Comparison of ENCODE assay signal across 24 mouse cellular contexts in genomic region chr4:36032039-36032438, GRCm38 (mm10).
"Had no signal": no experiment of that assay in that cellular context is flagged by ENCODE, and none has a peak within 500 bp of the region (broad histone marks: within the 10 kb centered on the region; RNA-seq: fewer than 3 reads in every experiment).

No protein-coding gene starts in this region.

- ATAC-seq: liver, postnatal 0 days; lung, postnatal 0 days; midbrain, embryonic 13.5 days; midbrain, embryonic 15.5 days had no signal

- H3K27me3 ChIP-seq: liver, embryonic 13.5 days; liver, embryonic 15.5 days; lung, embryonic 15.5 days; megakaryocyte, embryonic 14.5 days; midbrain, embryonic 13.5 days; midbrain, embryonic 15.5 days; neural tube, embryonic 13.5 days; neural tube, embryonic 15.5 days had no signal

- H3K4me2 ChIP-seq: liver, embryonic 13.5 days; liver, embryonic 15.5 days; lung, embryonic 15.5 days; midbrain, embryonic 11.5 days; midbrain, embryonic 13.5 days; midbrain, embryonic 15.5 days; neural tube, embryonic 13.5 days; neural tube, embryonic 15.5 days had no signal

- H3K36me3 ChIP-seq: liver, embryonic 13.5 days; liver, embryonic 15.5 days; lung, embryonic 15.5 days; midbrain, embryonic 13.5 days; midbrain, embryonic 15.5 days; neural tube, embryonic 13.5 days; neural tube, embryonic 15.5 days had no signal

- H3K27ac ChIP-seq: liver, embryonic 13.5 days; liver, embryonic 15.5 days; lung, embryonic 15.5 days; macrophage; midbrain, embryonic 13.5 days; midbrain, embryonic 15.5 days; neural tube, embryonic 13.5 days; neural tube, embryonic 15.5 days had no signal

- H3K9ac ChIP-seq: liver, embryonic 13.5 days; liver, embryonic 15.5 days; liver, postnatal 0 days; lung, embryonic 15.5 days; midbrain, embryonic 13.5 days; midbrain, embryonic 15.5 days; neural tube, embryonic 13.5 days; neural tube, embryonic 15.5 days had no signal

- H3K9me3 ChIP-seq: liver, embryonic 13.5 days; liver, embryonic 15.5 days; lung, embryonic 15.5 days; megakaryocyte, embryonic 14.5 days; midbrain, embryonic 13.5 days; midbrain, embryonic 15.5 days; neural tube, embryonic 13.5 days; neural tube, embryonic 15.5 days had no signal

- H3K4me1 ChIP-seq: liver, embryonic 13.5 days; liver, embryonic 15.5 days; lung, embryonic 15.5 days; megakaryocyte, embryonic 14.5 days; midbrain, embryonic 13.5 days; midbrain, embryonic 15.5 days; neural tube, embryonic 13.5 days; neural tube, embryonic 15.5 days had no signal

- H3K4me3 ChIP-seq: liver, embryonic 13.5 days; liver, embryonic 15.5 days; lung, embryonic 15.5 days; megakaryocyte, embryonic 14.5 days; midbrain, embryonic 13.5 days; midbrain, embryonic 15.5 days; myocyte; neural tube, embryonic 13.5 days; neural tube, embryonic 15.5 days had no signal

- DNase-seq: liver, embryonic 13.5 days; liver, postnatal 0 days; lung, adult 2 months; lung, postnatal 14 days; lung, postnatal 36 days; retina, postnatal 1 day; right cerebral cortex, adult 18-20 months; right cerebral cortex, postnatal 25 days; right cerebral cortex, postnatal 4 days; spleen, adult 18-20 months; thymus, adult 2 months; thymus, postnatal 25 days; thymus, postnatal 4 days had no signal
